Mouse (Mus musculus) olfactory bulb, adult 2 months (tissue): Measurements from ENCODE around the gene Inpp4a.

Experiments used
- CTCF ChIP-seq: fragments of 200-500 bp; IDR thresholded peaks from 2 replicates; pipeline ENCODE4 v1.5.1; 2012; ENCODE audit warnings: low read depth, mild to moderate bottlenecking, low read length, moderate library complexity; ENCODE audit not compliant: insufficient read depth
- POLR2A ChIP-seq: fragments of 200-500 bp; IDR thresholded peaks from 2 replicates; pipeline ENCODE4 v1.6.1; 2012; ENCODE audit warnings: mild to moderate bottlenecking, low read depth, low read length, moderate library complexity; ENCODE audit not compliant: insufficient read depth

GRCm38 (mm10) chr1:37359395-37360092 lies 59.9 kb downstream of the Inpp4a start:
- TF ChIP-seq CTCF (no peak), POLR2A (no peak)
